Mouse (Mus musculus) liver, embryonic 14.5 days (tissue): ENCODE results near the gene Hist1h2bl. TPM values are rescaled to one million over a fixed set of nuclear protein-coding genes. Genes with fewer than 3 reads are reported as not detected.

Source experiments
- ATAC-seq: fragments of 200-750 bp; cut with Nextera tagmentation; 2 replicates; pipeline ENCODE4 v1.8.0; 2017; ENCODE audit warnings: moderate number of reproducible peaks, mild to moderate bottlenecking, moderate library complexity; ENCODE audit not compliant: insufficient read depth
- DNase-seq, 3 experiments: peaks; one replicate each; pipeline ENCODE4 v3.0.0-alpha.2; 2012 to 2013; ENCODE audit warnings: low read depth in 3 of 3, low spot score in 3 of 3
- H3K27ac ChIP-seq: fragments of 300-500 bp; sonication (generic); 2 replicates; pipeline ENCODE4 v1.5.1; 2014; ENCODE audit warnings: moderate library complexity, mild to moderate bottlenecking, control low read depth, inconsistent platforms
- H3K27me3 ChIP-seq: fragments of 300-500 bp; sonication (generic); 2 replicates; pipeline ENCODE4 v1.6.1; 2014; ENCODE audit warnings: mild to moderate bottlenecking, low read length, moderate library complexity; ENCODE audit not compliant: control insufficient read depth, insufficient read depth
- H3K36me3 ChIP-seq: fragments of 300-500 bp; sonication (generic); replicated peaks from 2 replicates; pipeline ENCODE4 v1.6.1; 2014; ENCODE audit warnings: low read depth; ENCODE audit not compliant: control insufficient read depth, insufficient read depth
- H3K4me1 ChIP-seq, 2 experiments: fragments of 200-500 bp in 1 of 2; fragments of 300-500 bp in 1 of 2; sonication (generic) in 1 of 2; replicated peaks; 2 replicates each; pipeline ENCODE4 v1.6.1; 2012 to 2014; ENCODE audit warnings: antibody characterized with exemption in 1 of 2, inconsistent platforms in 1 of 2, low read length in 1 of 2; ENCODE audit not compliant: control insufficient read depth in 2 of 2, insufficient read depth in 2 of 2
- H3K4me2 ChIP-seq: fragments of 300-500 bp; sonication (generic); 2 replicates; pipeline ENCODE4 v1.6.1; 2014; ENCODE audit warnings: low read depth, mild to moderate bottlenecking, control low read depth, moderate library complexity
- H3K4me3 ChIP-seq, 2 experiments: fragments of 200-500 bp in 1 of 2; fragments of 300-500 bp in 1 of 2; sonication (generic) in 1 of 2; 2 replicates each; pipeline ENCODE4 v1.5.1; 2012 to 2014; ENCODE audit warnings: low read depth in 2 of 2, low read length in 2 of 2, mild to moderate bottlenecking in 2 of 2, control low read depth in 1 of 2, inconsistent platforms in 1 of 2, moderate library complexity in 1 of 2; ENCODE audit not compliant: insufficient read depth in 1 of 2
- H3K9ac ChIP-seq: fragments of 300-500 bp; sonication (generic); replicated peaks from 2 replicates; pipeline ENCODE4 v1.6.1; 2014; ENCODE audit warnings: mild to moderate bottlenecking, control low read depth, moderate library complexity
- H3K9me3 ChIP-seq: fragments of 300-500 bp; sonication (generic); 2 replicates; pipeline ENCODE4 v1.6.1; 2016; ENCODE audit warnings: low read length, mixed read lengths; ENCODE audit not compliant: control insufficient read depth
- CTCF ChIP-seq: IDR thresholded peaks from 2 replicates; pipeline ENCODE4 v1.5.1; 2016; ENCODE audit warnings: antibody characterized with exemption, low read depth, control low read depth
- EP300 ChIP-seq: IDR thresholded peaks from 2 replicates; pipeline ENCODE4 v1.6.1; 2016; ENCODE audit warnings: antibody characterized with exemption, low read depth
- WGBS: fragments of 180-500 bp; shearing (Covaris S2); extraction: QIAGEN DNeasy Blood & Tissue Kit; methylation state at CpG from one replicate; pipeline ENCODE4 v1.1.7; 2014; ENCODE audit not compliant: insufficient replicate concordance; 5-methylcytosine and 5-hydroxymethylcytosine counted together
- microRNA-seq: library from miRNA; unstranded; fragments of <30 nt; microRNA quantifications from one replicate; pipeline ENCODE4, GENCODE M21; 2016
- polyA plus RNA-seq, 2 experiments: library from polyadenylated mRNA; depleted of rRNA in 1 of 2; stranded (reverse) in 1 of 2; unstranded in 1 of 2; fragments of >200 nt; fragmentation: Nextera tagmentation in 1 of 2; extraction: Ambion mirVana in 1 of 2; gene quantifications; 2 replicates each; pipeline versions ENCODE4 v1.2.1 to v1.2.3; 2012 to 2014

Gene Hist1h2bl
- polyA plus RNA-seq, 2 experiments, result 4.8 to 16.0 TPM

DNA sequence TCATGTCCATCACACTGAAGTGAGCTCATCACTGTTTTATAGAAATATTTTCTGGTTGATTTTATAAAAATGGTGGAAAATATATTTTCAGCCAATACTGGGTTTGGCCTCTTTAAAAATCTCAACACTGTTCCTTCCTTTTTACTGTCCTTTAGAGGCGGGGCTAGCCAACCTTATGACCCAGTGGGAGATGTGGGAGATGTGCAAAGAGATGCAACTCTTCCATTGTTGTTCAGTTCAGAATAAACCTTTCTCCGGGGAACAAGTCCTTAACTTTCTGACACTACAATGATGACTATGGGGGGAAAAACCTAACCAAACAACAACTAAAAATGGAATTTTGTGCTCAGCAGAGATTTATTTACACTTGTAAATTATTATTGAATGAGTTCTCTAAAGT, 38.6 kb downstream of the Hist1h2bl start, which contains the start of gene Olfr1360:
Olfr1360 (minus strand) TSS at position 101 of the 400 bp plus-strand sequence.
- Histone ChIP-seq H3K4me1 (no peaks in the 10 kb centered on the region), H3K9me3 (no peaks in the 10 kb centered on the region), H3K27ac (no peak within 1 kb of the TSS), H3K4me2 (no peak within 1 kb of the TSS), H3K9ac (no peak within 1 kb of the TSS), H3K4me3 (no peak within 1 kb of the TSS), H3K36me3 (no peaks in the 10 kb centered on the region), H3K27me3 (no peaks in the 10 kb centered on the region)
- ATAC-seq (no peak), DNase-seq (no peak)
- 52% methylated on average over 2 of the region's 2 CpGs for WGBS
- TF ChIP-seq EP300 (no peak), CTCF (no peak)

Small RNA genes within 50 kb of the gene (microRNA-seq; reads per million reads assigned to microRNA genes)
- not detected for gene Gm44357
- 1.3 reads per million for gene Gm44367
- 1.7 reads per million for gene Gm44454

Other genes with a start within 250 kb of the Hist1h2bl start
Only the 30 nearest of the 32 such genes appear.
- not detected in 2 replicates for gene Gm10065, start 236.7 kb downstream of the Hist1h2bl start, polyA plus RNA-seq (2012; rRNA removed)
- gene Gm10065, start 236.7 kb downstream of the Hist1h2bl start, polyA plus RNA-seq (2014; fragmentation: Nextera tagmentation; extraction: Ambion mirVana), result not detected in 2 replicates
- gene AK157302, start 220.9 kb downstream of the Hist1h2bl start, polyA plus RNA-seq (2012; rRNA removed), result 0.15 and 0.66 TPM in 2 replicates
- 0.94 and 1.1 TPM in 2 replicates for gene AK157302, start 220.9 kb downstream of the Hist1h2bl start, polyA plus RNA-seq (2014; fragmentation: Nextera tagmentation; extraction: Ambion mirVana)
- 5.7 and 26.8 TPM in 2 replicates for gene Gm11273, start 214.7 kb downstream of the Hist1h2bl start, polyA plus RNA-seq (2012; rRNA removed)
- 5.5 and 6.9 TPM in 2 replicates for gene Gm11273, start 214.7 kb downstream of the Hist1h2bl start, polyA plus RNA-seq (2014; fragmentation: Nextera tagmentation; extraction: Ambion mirVana)
- 2.0 and 2.1 TPM in 2 replicates for gene Zkscan8, start 185.0 kb downstream of the Hist1h2bl start, polyA plus RNA-seq (2012; rRNA removed)
- gene Zkscan8, start 185.0 kb downstream of the Hist1h2bl start, polyA plus RNA-seq (2014; fragmentation: Nextera tagmentation; extraction: Ambion mirVana), result 1.4 and 1.9 TPM in 2 replicates
- not detected in 2 replicates for gene Olfr1366, start 173.3 kb downstream of the Hist1h2bl start, polyA plus RNA-seq (2012; rRNA removed)
- gene Olfr1366, start 173.3 kb downstream of the Hist1h2bl start, polyA plus RNA-seq (2014; fragmentation: Nextera tagmentation; extraction: Ambion mirVana), result not detected in 2 replicates
- gene Olfr1535, start 156.2 kb downstream of the Hist1h2bl start, polyA plus RNA-seq (2012; rRNA removed), result not detected in 2 replicates
- not detected in 2 replicates for gene Olfr1535, start 156.2 kb downstream of the Hist1h2bl start, polyA plus RNA-seq (2014; fragmentation: Nextera tagmentation; extraction: Ambion mirVana)
- not detected in 2 replicates for gene Olfr1364, start 134.4 kb downstream of the Hist1h2bl start, polyA plus RNA-seq (2012; rRNA removed)
- not detected in 2 replicates for gene Olfr1364, start 134.4 kb downstream of the Hist1h2bl start, polyA plus RNA-seq (2014; fragmentation: Nextera tagmentation; extraction: Ambion mirVana)
- not detected in 2 replicates for gene Olfr1362, start 102.1 kb downstream of the Hist1h2bl start, polyA plus RNA-seq (2012; rRNA removed)
- gene Olfr1362, start 102.1 kb downstream of the Hist1h2bl start, polyA plus RNA-seq (2014; fragmentation: Nextera tagmentation; extraction: Ambion mirVana), result not detected in 2 replicates
- gene Olfr11, start 73.6 kb downstream of the Hist1h2bl start, polyA plus RNA-seq (2012; rRNA removed), result not detected in 2 replicates
- not detected in 2 replicates for gene Olfr11, start 73.6 kb downstream of the Hist1h2bl start, polyA plus RNA-seq (2014; fragmentation: Nextera tagmentation; extraction: Ambion mirVana)
- not detected in 2 replicates for gene Olfr1361, start 52.8 kb downstream of the Hist1h2bl start, polyA plus RNA-seq (2012; rRNA removed)
- not detected in 2 replicates for gene Olfr1361, start 52.8 kb downstream of the Hist1h2bl start, polyA plus RNA-seq (2014; fragmentation: Nextera tagmentation; extraction: Ambion mirVana)
- gene Olfr1360, start 38.7 kb downstream of the Hist1h2bl start, polyA plus RNA-seq (2012; rRNA removed), result not detected in 2 replicates
- not detected in 2 replicates for gene Olfr1360, start 38.7 kb downstream of the Hist1h2bl start, polyA plus RNA-seq (2014; fragmentation: Nextera tagmentation; extraction: Ambion mirVana)
- gene Olfr1359, start 18.0 kb downstream of the Hist1h2bl start, polyA plus RNA-seq (2012; rRNA removed), result not detected in 2 replicates
- not detected in 2 replicates for gene Olfr1359, start 18.0 kb downstream of the Hist1h2bl start, polyA plus RNA-seq (2014; fragmentation: Nextera tagmentation; extraction: Ambion mirVana)
- gene Hist1h2ai, start 279 bp upstream of the Hist1h2bl start, polyA plus RNA-seq (2012; rRNA removed), result 6.9 and 22.2 TPM in 2 replicates
- 15.0 and 22.5 TPM in 2 replicates for gene Hist1h2ai, start 279 bp upstream of the Hist1h2bl start, polyA plus RNA-seq (2014; fragmentation: Nextera tagmentation; extraction: Ambion mirVana)
- 31.3 and 51.5 TPM in 2 replicates for gene Hist1h3h, start 1.5 kb upstream of the Hist1h2bl start, polyA plus RNA-seq (2012; rRNA removed)
- gene Hist1h3h, start 1.5 kb upstream of the Hist1h2bl start, polyA plus RNA-seq (2014; fragmentation: Nextera tagmentation; extraction: Ambion mirVana), result 4.7 and 7.9 TPM in 2 replicates
- 18.2 and 36.3 TPM in 2 replicates for gene Hist1h2bm, start 5.9 kb upstream of the Hist1h2bl start, polyA plus RNA-seq (2012; rRNA removed)
- 4.0 and 5.0 TPM in 2 replicates for gene Hist1h2bm, start 5.9 kb upstream of the Hist1h2bl start, polyA plus RNA-seq (2014; fragmentation: Nextera tagmentation; extraction: Ambion mirVana)
- gene Hist1h4j, start 18.9 kb upstream of the Hist1h2bl start, polyA plus RNA-seq (2012; rRNA removed), result 24.0 and 29.5 TPM in 2 replicates
- gene Hist1h4j, start 18.9 kb upstream of the Hist1h2bl start, polyA plus RNA-seq (2014; fragmentation: Nextera tagmentation; extraction: Ambion mirVana), result 0.52 and 1.1 TPM in 2 replicates
- 16.2 and 32.8 TPM in 2 replicates for gene Hist1h4k, start 34.4 kb upstream of the Hist1h2bl start, polyA plus RNA-seq (2012; rRNA removed)
- 2.7 and 5.5 TPM in 2 replicates for gene Hist1h4k, start 34.4 kb upstream of the Hist1h2bl start, polyA plus RNA-seq (2014; fragmentation: Nextera tagmentation; extraction: Ambion mirVana)
- gene Hist1h2ak, start 37.7 kb upstream of the Hist1h2bl start, polyA plus RNA-seq (2012; rRNA removed), result 61.7 and 194 TPM in 2 replicates
- gene Hist1h2ak, start 37.7 kb upstream of the Hist1h2bl start, polyA plus RNA-seq (2014; fragmentation: Nextera tagmentation; extraction: Ambion mirVana), result 11.6 and 13.2 TPM in 2 replicates
- gene Hist1h2bn, start 38.0 kb upstream of the Hist1h2bl start, polyA plus RNA-seq (2012; rRNA removed), result 25.2 and 29.5 TPM in 2 replicates
- 5.4 and 5.7 TPM in 2 replicates for gene Hist1h2bn, start 38.0 kb upstream of the Hist1h2bl start, polyA plus RNA-seq (2014; fragmentation: Nextera tagmentation; extraction: Ambion mirVana)
- gene Hist1h1b, start 64.5 kb upstream of the Hist1h2bl start, polyA plus RNA-seq (2012; rRNA removed), result 8.2 and 9.4 TPM in 2 replicates
- gene Hist1h1b, start 64.5 kb upstream of the Hist1h2bl start, polyA plus RNA-seq (2014; fragmentation: Nextera tagmentation; extraction: Ambion mirVana), result 19.7 and 20.6 TPM in 2 replicates
- 37.6 and 93.8 TPM in 2 replicates for gene Hist1h3i, start 67.2 kb upstream of the Hist1h2bl start, polyA plus RNA-seq (2012; rRNA removed)
- 299 and 331 TPM in 2 replicates for gene Hist1h3i, start 67.2 kb upstream of the Hist1h2bl start, polyA plus RNA-seq (2014; fragmentation: Nextera tagmentation; extraction: Ambion mirVana)
- gene Hist1h2an, start 71.1 kb upstream of the Hist1h2bl start, polyA plus RNA-seq (2012; rRNA removed), result 10.9 and 22.9 TPM in 2 replicates
- gene Hist1h2an, start 71.1 kb upstream of the Hist1h2bl start, polyA plus RNA-seq (2014; fragmentation: Nextera tagmentation; extraction: Ambion mirVana), result 12.7 and 14.7 TPM in 2 replicates
- gene Hist1h2bp, start 71.3 kb upstream of the Hist1h2bl start, polyA plus RNA-seq (2012; rRNA removed), result 2.6 and 4.2 TPM in 2 replicates
- 3.0 and 4.1 TPM in 2 replicates for gene Hist1h2bp, start 71.3 kb upstream of the Hist1h2bl start, polyA plus RNA-seq (2014; fragmentation: Nextera tagmentation; extraction: Ambion mirVana)
- gene Hist1h2bq, start 94.1 kb upstream of the Hist1h2bl start, polyA plus RNA-seq (2012; rRNA removed), result 13.1 and 13.4 TPM in 2 replicates
- 16.9 and 21.6 TPM in 2 replicates for gene Hist1h2bq, start 94.1 kb upstream of the Hist1h2bl start, polyA plus RNA-seq (2014; fragmentation: Nextera tagmentation; extraction: Ambion mirVana)
- 0.24 TPM in 1 of 2 replicates, not detected in the other for gene Hist1h2ao, start 94.3 kb upstream of the Hist1h2bl start, polyA plus RNA-seq (2012; rRNA removed)
- gene Hist1h2ao, start 94.3 kb upstream of the Hist1h2bl start, polyA plus RNA-seq (2014; fragmentation: Nextera tagmentation; extraction: Ambion mirVana), result 3.4 TPM in 1 of 2 replicates, not detected in the other
- gene Hist1h4m, start 95.6 kb upstream of the Hist1h2bl start, polyA plus RNA-seq (2012; rRNA removed), result not detected in 2 replicates
- not detected in 2 replicates for gene Hist1h4m, start 95.6 kb upstream of the Hist1h2bl start, polyA plus RNA-seq (2014; fragmentation: Nextera tagmentation; extraction: Ambion mirVana)
- gene Hist1h4n, start 116.1 kb upstream of the Hist1h2bl start, polyA plus RNA-seq (2012; rRNA removed), result 37.4 and 50.3 TPM in 2 replicates
- gene Hist1h4n, start 116.1 kb upstream of the Hist1h2bl start, polyA plus RNA-seq (2014; fragmentation: Nextera tagmentation; extraction: Ambion mirVana), result 33.6 and 35.5 TPM in 2 replicates
- 88.3 and 95.9 TPM in 2 replicates for gene Hist1h2ap, start 117.4 kb upstream of the Hist1h2bl start, polyA plus RNA-seq (2012; rRNA removed)
- 6,830 and 6,963 TPM in 2 replicates for gene Hist1h2ap, start 117.4 kb upstream of the Hist1h2bl start, polyA plus RNA-seq (2014; fragmentation: Nextera tagmentation; extraction: Ambion mirVana)
- 3.4 and 9.6 TPM in 2 replicates for gene Hist1h2br, start 117.6 kb upstream of the Hist1h2bl start, polyA plus RNA-seq (2012; rRNA removed)
- 18.0 and 22.9 TPM in 2 replicates for gene Hist1h2br, start 117.6 kb upstream of the Hist1h2bl start, polyA plus RNA-seq (2014; fragmentation: Nextera tagmentation; extraction: Ambion mirVana)
- gene Zfp184, start 229.0 kb upstream of the Hist1h2bl start, polyA plus RNA-seq (2012; rRNA removed), result 0.30 and 0.41 TPM in 2 replicates
- gene Zfp184, start 229.0 kb upstream of the Hist1h2bl start, polyA plus RNA-seq (2014; fragmentation: Nextera tagmentation; extraction: Ambion mirVana), result 0.50 and 0.82 TPM in 2 replicates